Mouse (Mus musculus): ENCODE measurements at regions not wholly inside any gene's neighbourhood (a gene's known extent, or its start where the extent isn't known, plus 50 kb on each side); places are given as distances from the start of the nearest gene placed in this dataset.
"Not testable (repeated sequence)": the region's sequence is repeated elsewhere in the genome, so short reads cannot be mapped to it uniquely, and the experiment has no call there.

DNA sequence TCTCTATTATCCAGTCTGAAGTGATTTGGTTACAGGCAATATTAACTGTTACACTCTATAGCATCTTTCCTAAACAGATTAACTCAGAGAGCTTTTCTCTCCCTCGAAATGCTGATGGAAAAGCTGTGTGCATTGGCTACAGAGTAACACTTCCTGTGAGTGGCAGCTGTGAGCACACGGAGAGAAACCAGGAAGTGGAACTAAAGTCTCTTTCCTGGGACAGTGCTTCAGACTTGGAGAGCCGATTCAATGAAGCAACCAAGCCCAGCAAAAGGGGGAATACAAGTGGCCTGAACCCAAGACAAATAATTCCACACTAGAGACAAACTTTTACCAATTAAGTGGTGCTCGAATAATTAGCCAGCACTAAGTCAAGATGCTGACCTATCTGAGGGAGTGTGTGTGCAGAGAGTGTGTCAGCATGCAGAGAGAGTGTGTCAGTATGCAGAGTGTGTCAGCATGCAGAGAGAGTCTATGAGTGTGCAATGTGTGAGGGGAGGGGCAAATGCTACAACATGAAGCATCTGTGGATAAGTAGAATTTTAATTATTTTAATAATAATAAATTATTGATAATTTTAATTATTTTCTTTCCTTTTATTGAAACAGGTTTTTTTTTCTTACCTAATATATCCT, 74.9 kb upstream of the 1110032F04Rik start:
- DNase-seq (ENCODE audit: low spot score in 2 of 2): no peak

DNA sequence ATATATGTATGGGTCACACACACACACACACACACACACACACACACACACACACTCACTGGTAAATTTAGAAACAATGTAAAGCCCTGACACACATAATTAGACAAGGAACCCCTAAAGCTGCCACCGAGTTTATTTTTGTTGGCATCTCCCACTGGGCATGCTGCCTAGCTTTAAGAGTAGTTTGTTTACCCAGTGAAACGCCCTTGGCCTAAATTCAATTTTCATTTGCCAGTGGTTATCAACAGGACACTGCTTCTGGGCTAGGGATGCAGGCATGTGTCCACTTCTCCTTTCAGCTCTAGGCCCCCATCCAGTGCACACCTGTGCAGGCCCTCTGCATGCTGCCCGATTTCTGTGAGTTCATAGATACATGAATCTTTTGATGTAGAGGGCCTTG, 73.7 kb upstream of the 1110032F04Rik start:
- no peak for DNase-seq (ENCODE audit: low spot score in 2 of 2)

DNA sequence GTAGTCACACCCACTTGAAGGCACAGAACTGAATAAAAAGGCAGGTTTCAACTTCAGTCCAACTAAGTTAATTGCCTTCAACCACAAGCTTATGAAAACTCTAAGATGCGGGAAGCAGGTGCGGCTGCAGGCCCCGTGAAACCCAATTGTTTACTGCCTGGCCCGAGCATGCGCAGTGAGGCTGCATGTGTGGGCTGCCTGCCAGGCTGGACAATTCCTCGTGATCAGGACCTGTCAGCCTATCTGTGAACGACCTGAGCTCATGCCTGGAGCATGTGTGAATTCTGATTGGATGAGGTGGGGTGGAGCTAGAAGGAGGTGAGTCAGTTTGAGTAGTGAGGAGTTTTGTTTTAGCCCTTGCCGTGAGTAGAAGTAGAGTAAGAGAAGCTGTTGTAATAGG, 71.0 kb upstream of the 1110032F04Rik start:
- DNase-seq (ENCODE audit: low spot score in 2 of 2): not testable (repeated sequence)

DNA sequence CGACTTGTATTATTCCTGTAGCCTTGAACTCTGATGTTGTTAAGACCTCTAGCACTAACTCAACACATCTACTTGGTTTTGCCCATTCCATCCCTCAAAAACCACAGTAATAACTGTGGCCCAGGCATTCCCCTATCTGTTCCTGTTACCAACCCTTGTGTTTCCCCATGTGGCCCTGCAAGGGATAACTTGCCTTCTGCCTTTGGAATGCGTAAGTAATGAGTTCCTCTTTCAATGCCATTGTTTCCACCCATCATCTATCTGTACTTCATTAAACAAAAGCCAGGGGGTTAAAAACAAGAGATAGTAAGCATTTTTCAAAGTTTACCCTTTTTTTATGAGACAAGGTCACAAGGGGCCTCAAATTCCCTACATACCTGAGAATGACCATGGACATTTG, 60.5 kb upstream of the 1110032F04Rik start:
- no peak for DNase-seq (ENCODE audit: low spot score in 2 of 2)

DNA sequence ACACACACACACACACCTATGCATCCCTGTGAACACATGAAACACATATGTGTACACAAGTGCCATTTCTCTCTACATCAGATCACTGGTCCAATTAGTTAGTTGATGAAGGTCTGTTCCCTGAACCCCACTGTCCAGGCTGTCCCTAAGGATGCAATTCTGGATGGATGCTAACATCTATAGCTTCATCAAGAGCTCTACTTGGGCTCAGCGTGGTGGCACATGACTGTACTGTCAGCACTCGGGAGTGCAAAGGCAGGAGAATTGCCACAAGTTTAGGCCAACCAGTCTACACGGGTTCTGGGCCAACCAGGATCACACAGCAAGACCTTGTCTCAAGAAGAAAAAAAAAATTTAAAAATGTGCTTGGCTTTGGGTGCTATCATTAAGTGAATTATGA, 55.9 kb upstream of the 1110032F04Rik start:
- no peak for DNase-seq (ENCODE audit: low spot score in 2 of 2)

DNA sequence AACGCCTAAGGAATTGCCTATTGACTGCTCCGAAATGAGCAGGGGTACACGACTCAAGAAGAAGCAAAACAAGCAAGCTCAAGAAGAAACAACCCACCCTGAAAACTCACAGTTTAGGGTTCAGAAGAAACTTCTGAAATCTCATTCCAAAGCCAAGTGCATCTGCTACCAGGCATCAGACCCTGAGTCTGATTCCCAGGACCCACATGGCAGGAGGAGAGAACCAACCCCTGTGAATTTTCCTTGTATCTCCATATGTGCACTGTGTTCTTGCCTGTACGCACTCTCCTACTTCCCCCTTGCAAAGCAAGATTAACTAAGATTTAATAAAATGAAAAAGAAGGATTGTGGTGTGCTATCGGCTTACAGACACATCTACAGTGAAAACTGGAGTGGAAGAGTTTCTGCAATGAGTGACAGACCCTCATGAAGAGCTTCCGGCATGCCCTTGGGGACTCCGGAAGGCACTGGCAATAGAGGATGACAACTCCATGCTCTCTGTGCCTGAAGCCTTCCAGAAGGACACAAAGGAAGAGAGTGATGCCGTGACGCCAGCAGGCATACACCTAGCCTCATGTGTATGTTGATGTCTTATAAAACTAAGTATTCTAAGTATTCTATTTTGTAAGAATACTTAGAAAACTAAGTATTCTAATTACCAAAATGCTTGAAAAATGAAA, 55.2 kb upstream of the 1110032F04Rik start:
- DNase-seq (ENCODE audit: low spot score in 2 of 2): no peak

DNA sequence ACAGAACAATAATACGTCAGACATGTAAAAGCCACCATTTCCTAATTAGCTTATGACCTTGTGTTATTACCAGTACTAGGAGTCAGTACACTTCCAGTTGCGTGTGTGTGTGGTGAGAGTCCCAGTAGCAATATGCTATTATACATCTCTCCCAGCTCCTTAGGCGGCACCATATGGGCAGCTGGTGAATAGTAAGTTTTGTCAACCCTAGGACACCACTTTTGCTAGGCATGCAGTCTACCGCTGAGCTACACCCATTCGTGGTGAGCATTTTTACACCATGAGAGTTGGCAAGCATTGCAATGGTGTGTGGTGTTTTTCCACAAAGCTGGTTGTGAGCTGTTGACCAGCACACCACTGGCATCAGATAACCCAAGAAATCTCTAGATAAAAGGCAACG, 53.8 kb upstream of the 1110032F04Rik start:
- DNase-seq (ENCODE audit: low spot score in 2 of 2): no peak

DNA sequence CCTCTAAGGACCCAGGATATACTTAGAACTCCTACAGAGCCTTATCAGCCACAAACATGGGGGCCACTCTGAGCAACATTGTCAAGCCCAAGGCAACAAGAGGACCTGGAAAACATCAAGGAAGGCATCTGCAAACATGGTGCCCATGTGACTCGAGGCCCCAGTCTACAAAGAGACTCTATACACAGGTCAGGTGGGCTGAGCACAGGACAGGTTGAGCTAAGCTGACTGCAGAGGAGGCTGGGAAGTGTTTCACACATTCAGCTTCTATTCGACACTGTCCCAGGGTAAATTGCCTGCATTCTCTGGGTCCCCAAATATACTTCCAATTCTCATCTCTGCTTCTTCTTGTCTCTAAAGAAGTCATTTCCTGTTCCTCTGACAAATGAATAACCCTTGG, 52.1 kb upstream of the 1110032F04Rik start:
- no peak for DNase-seq (ENCODE audit: low spot score in 2 of 2)

All from layer of hippocampus, adult 8-10 months (tissue).